Mouse (Mus musculus): ENCODE data around the gene Cc2d2b. TPM values are rescaled to one million over a fixed set of nuclear protein-coding genes. Genes with fewer than 3 reads are reported as not detected.

The Cc2d2b gene
- total RNA-seq, 2 experiments from 2014 or later, result 0.39 to 1.3 TPM

DNA sequence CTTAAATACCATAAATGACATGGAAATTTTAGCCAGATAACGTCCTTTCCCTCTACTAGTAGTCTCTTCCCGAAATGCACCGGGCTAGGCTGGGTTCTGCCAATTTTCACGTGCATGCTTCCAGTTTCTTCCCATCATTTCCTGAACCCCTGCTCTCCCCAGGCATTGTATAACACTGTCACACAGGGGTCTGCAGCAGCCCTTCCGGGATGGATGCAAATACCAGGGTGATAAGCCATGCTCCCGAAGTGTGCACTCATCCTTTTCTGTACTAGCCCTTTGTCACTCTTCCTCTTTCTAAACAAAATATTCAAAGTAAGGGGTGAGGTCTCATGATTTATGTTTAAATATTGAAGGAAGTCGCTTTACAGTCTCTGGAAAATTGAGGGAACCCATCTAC, 81.6 kb downstream of the Cc2d2b start:
- intact Hi-C loops (cut with DNase I), result loop anchor here (2.0 to 5.0 kb wide), 2 partner anchors 65 to 218 kb away; partner anchors contain the start of genes Entpd1, Tctn3 and Zfp518a
- no peak for DNase-seq (ENCODE audit: low spot score in 2 of 2)

DNA sequence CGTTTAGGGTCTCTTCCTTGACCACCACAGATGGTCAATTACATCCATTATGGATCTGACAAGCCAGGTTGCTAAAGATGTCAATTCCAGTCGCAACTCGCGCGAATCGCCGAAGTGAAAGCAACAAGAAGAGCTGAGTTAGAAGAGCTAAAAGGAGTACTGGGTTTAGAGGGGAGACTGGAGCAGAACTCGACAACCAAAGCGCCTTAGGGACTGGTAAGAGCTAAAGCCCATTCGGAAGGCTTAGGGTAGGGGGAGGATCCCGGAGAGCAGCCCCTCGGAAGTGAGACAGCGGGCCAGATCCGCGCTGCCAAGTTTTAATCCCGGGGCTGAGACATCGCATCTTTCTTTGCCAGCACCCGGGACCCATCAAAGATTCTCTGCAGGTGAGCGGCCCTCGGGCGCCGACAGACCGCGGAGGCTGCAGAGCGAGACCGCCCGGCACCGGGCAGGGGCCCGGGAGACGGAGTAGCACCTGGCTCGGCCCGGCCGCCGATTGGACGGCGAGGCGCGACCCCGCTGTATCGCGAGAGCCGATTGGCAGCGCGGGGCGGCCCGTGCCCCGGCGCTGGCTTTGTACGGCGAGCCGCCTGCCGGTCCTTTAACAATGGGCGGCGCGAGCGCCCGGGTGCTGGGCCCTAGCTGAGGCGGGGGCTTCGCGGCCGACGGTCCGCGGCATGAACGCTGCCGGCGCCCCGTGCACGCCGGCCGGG, 82.3 kb downstream of the Cc2d2b start, which contains the start of gene Ccnj:
Gene Ccnj, plus strand, starts transcription at position 577 of the 713 bp plus-strand sequence.
- intact Hi-C loops (cut with DNase I), result loop anchor here (1.0 to 5.0 kb wide), 3 partner anchors 42 to 219 kb away; partner anchors contain the start of genes Entpd1, Tctn3 and Zfp518a
- peak; percentile 95 to 96 for DNase-seq (ENCODE audit: low spot score in 2 of 2)

DNA sequence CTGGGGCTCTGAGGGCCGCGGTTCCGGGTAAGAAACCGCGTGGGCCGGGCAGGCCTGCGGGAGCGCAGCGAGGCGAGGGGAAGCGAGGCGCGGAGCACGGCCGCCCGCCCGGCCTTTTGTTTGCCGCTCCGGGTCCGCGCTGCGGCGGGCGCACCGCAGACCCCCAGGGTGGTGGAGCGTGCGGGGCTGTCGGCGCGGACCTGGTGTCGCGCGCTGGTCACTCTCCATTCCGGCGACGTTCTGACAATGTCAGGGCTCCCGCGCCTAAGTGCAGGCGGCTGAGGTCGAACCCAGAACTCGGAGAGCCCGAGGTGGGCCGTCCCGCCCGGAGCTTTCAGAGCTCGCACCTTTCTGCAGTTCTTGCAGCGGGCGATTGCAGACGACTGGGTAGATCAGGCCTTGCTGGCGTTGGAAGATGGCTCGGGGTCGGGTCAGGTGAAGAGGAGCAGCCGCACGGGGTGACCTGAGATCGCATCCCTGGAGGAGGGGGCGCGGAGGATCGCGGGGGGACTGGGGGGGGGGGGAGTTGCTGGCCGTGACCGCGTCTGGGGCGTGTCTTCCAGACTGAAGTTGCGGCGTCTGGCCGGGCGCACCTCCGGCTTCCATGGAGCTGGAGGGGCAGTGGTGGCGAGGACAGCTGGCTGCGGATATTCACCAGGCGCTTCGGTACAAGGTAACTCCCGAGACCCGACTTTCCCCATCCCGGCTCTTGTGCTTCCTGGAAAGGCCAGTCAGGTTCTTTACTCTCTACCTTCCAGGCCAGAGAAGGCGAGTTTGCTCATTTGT, 83.1 kb downstream of the Cc2d2b start:
- DNase-seq (ENCODE audit: low spot score in 2 of 2), result peak; percentile 9 to 37
- intact Hi-C loops (cut with DNase I), result loop anchor here (1.0 to 5.0 kb wide), 3 partner anchors 42 to 219 kb away; partner anchors contain the start of genes Entpd1, Tctn3 and Zfp518a

GRCm38 (mm10) chr19:40832361-40832760, 83.8 kb downstream of the Cc2d2b start:
- intact Hi-C loops (cut with DNase I), result loop anchor here (5.0 kb wide), 1 partner anchor 220 kb away; the partner anchor contains the start of genes Entpd1 and Tctn3
- no peak for DNase-seq (ENCODE audit: low spot score in 2 of 2)

DNA sequence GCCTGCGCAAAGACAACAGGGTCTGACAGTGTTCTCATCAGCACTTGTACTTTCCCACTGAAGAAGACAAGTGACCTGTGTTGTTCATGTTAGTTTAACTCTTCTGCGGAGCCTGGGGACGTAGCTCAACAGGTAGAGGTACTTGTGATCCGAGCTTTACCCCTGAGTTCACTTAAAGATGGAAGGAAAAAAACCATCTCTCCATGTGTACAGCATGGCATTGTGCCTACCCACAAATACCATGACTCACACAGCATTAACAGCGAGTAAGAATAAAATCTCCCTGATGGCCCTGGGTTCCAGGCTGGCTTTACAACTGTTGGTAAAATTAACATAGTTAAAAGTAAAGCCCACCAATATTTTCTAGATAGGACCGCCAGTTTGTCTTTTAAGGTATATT, 85.9 kb downstream of the Cc2d2b start:
- DNase-seq (ENCODE audit: low spot score in 2 of 2), result no peak
- intact Hi-C loops (cut with DNase I), result loop anchor here (5.0 kb wide), 1 partner anchor 222 kb away; the partner anchor contains the start of genes Entpd1 and Tctn3

GRCm38 (mm10) chr19:40838205-40838604, 89.7 kb downstream of the Cc2d2b start:
- intact Hi-C loops (cut with DNase I), result no loop called here
- no peak for DNase-seq (ENCODE audit: low spot score in 2 of 2)

DNA sequence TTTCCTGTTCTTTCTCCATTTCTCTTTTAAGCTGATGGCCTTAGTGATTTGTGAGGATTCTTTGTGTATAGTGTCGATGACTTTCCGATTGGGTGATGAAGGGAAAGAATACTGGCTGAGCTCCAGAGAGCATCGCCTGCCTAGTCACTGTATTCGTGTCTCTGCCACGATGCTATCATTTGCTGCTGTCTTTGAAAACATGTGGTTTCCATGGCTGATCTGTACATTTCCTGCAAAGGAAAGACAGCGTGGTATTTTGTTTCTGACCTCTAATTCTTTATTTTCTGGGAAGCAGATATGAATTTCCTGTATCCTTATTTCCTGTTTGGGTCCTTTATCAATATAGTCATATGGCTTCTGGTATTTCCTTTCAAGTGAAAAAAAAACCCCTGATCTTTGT, 91.8 kb downstream of the Cc2d2b start:
- intact Hi-C loops (cut with DNase I), result no loop called here
- DNase-seq (ENCODE audit: low spot score in 2 of 2), result no peak

- intact Hi-C loops (cut with DNase I), result no loop called here
Measured at GRCm38 (mm10) chr19:40841083-40841482, 92.5 kb downstream of the Cc2d2b start.

GRCm38 (mm10) chr19:40841593-40841992, 93.0 kb downstream of the Cc2d2b start:
- intact Hi-C loops (cut with DNase I), result no loop called here
- no peak for DNase-seq (ENCODE audit: low spot score in 2 of 2)

More at GRCm38 (mm10) chr19:40841083-40841482, 92.5 kb downstream of the Cc2d2b start:
- no peak for DNase-seq (ENCODE audit: low spot score in 2 of 2)

- intact Hi-C loops (cut with DNase I), result no loop called here
- no peak for DNase-seq (ENCODE audit: low spot score in 2 of 2)
Measured at GRCm38 (mm10) chr19:40844731-40845130, 96.2 kb downstream of the Cc2d2b start.

GRCm38 (mm10) chr19:40849391-40849790, 100.8 kb downstream of the Cc2d2b start:
- intact Hi-C loops (cut with DNase I), result no loop called here
- no peak for DNase-seq (ENCODE audit: low spot score in 2 of 2)

- intact Hi-C loops (cut with DNase I), result no loop called here
- DNase-seq (ENCODE audit: low spot score in 2 of 2), result no peak
Measured at GRCm38 (mm10) chr19:40859555-40859954, 111.0 kb downstream of the Cc2d2b start.

GRCm38 (mm10) chr19:40868284-40868683, 119.7 kb downstream of the Cc2d2b start:
- intact Hi-C loops (cut with DNase I), result no loop called here
- DNase-seq (ENCODE audit: low spot score in 2 of 2), result no peak

DNA sequence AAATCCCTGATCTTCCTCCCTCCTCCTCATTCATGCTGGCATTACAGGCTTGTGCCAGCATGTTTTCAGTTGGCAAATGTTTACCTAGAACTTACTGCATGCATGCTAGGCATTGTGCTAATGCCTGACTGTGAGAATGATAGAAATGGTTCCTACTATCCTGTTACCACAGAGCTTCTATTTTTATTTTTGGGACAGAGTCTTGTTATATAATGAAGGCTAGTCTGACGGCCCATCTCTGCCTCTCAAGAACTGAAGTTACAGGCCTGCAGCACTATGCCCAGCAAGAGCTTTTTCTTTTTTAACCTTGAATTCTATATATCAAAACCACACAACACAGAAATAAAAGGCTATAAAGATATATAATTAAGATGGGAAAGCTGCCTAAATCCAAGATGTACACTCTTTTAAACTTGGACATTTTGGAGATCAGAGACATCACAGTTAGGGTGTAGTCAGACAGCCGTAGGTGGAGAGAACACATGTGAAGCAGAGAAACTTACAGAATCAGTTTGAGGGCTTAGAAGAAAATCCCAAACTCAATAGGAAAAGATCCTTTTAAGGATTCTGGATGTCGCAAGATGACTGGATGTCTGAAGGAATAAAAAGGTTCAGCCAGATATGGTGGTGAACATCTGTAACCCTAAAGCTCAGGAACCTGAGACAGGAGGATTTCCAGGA, 121.0 kb downstream of the Cc2d2b start:
- no peak for DNase-seq (ENCODE audit: low spot score in 2 of 2)
- intact Hi-C loops (cut with DNase I), result no loop called here

DNA sequence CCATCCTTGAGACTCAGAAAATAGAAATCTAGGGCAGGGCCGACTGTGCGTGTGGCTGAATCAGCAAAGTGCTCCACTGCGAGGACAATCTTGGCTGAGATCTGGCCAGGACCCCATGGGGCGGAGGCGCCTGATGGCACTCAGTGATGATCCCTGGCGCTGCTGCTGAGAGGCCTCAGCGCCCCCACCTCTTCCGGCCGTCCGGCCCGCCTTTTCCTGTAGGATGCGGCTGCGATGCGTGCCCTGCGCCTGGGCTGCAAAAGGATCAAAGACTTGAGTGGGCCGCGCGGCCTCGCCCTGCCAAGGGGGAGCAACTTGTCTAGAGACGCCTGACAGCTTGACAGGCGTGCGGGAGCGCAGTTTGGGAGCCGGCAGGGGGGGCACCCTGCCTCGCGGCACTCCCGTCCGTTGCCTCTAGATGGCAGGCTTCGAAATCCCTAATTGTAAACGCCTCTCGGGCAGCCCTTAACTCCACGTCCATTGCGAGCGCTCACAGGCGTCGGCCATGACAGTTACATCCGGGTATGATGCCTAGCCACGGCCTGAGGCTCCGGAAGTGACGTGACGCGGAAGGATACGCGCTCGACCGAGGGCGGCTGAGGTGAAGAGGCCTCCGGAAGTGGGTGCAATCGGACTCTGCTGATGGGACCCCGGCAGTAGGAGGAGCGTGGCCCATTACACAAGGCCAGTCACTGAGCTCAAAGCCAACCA, 124.6 kb downstream of the Cc2d2b start:
- intact Hi-C loops (cut with DNase I), result loop anchor here (1.0 kb wide), 2 partner anchors 21 to 42 kb away; partner anchors contain the start of genes Ccnj and Zfp518a

More for the DNA sequence above, 124.6 kb downstream of the Cc2d2b start:
- peak; percentile 86 to 87 for DNase-seq (ENCODE audit: low spot score in 2 of 2)

Data from left cerebral cortex, postnatal 36 days (tissue).